Mouse (Mus musculus): ENCODE measurements at regions not wholly inside any gene's neighbourhood (a gene's known extent, or its start where the extent isn't known, plus 50 kb on each side); places are given as distances from the start of the nearest gene placed in this dataset.

DNA sequence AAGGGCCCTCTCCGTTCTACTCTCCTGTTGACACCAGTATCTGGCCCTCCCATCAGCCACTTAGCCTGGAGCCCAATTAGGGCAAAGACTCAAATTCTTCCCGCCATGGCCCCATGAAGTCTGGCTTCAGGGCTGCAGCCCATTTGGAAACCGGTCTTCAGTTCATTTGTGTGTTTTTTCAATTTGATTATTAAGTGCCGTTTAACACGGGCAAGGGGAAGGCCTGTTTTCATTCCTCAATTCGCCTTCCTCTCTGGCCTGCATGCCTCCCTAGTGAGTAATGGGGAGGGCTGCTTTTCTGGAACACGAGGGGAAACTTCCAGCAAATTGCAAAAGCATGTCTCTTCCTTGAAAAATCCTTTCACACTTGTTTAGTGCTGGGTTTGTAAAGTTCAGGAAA, 89.1 kb upstream of the Rbpj start:
- H3K27me3 ChIP-seq (replicated peaks; ENCODE audit: control insufficient read depth, insufficient read depth, low read length) = no peaks in the 10 kb centered on the region
- DNase-seq (ENCODE audit: low spot score) = no peak
- no peak overlapping the region for H3K27ac ChIP-seq (ENCODE audit: low read depth, low read length)
- H3K4me1 ChIP-seq (replicated peaks; ENCODE audit: control insufficient read depth, insufficient read depth, low read length) = no peaks in the 10 kb centered on the region
- H3K9me3 ChIP-seq (ENCODE audit: control insufficient read depth, low read length) = no peaks in the 10 kb centered on the region
- H3K4me2 ChIP-seq = no peak overlapping the region
- no peaks in the 10 kb centered on the region for H3K36me3 ChIP-seq (ENCODE audit: control insufficient read depth, insufficient read depth, low read length)
- no peak overlapping the region for H3K9ac ChIP-seq (ENCODE audit: low read depth, low read length)
- WGBS = 50% methylated on average over 7 of the region's 7 CpGs
- H3K4me3 ChIP-seq (ENCODE audit: low read depth, low read length) = no peak overlapping the region
- ATAC-seq (replicated peaks; ENCODE audit: low FRiP score) = no peak

GRCm38 (mm10) chr5:53377698-53378097, 88.3 kb upstream of the Rbpj start:
- H3K9ac ChIP-seq (ENCODE audit: low read depth, low read length) = no peak overlapping the region
- DNase-seq (ENCODE audit: low spot score) (no peak), ATAC-seq (replicated peaks; ENCODE audit: low FRiP score) (no peak)
- 85% methylated on average over 2 of the region's 2 CpGs for WGBS
- H3K4me1 ChIP-seq (replicated peaks; ENCODE audit: control insufficient read depth, insufficient read depth, low read length) = no peaks in the 10 kb centered on the region
- no peak overlapping the region for H3K4me3 ChIP-seq (ENCODE audit: low read depth, low read length)
- no peak overlapping the region for H3K27ac ChIP-seq (ENCODE audit: low read depth, low read length)
- no peak overlapping the region for H3K4me2 ChIP-seq
- H3K27me3 ChIP-seq (replicated peaks; ENCODE audit: control insufficient read depth, insufficient read depth, low read length) = no peaks in the 10 kb centered on the region
- H3K36me3 ChIP-seq (ENCODE audit: control insufficient read depth, insufficient read depth, low read length) = no peaks in the 10 kb centered on the region
- no peaks in the 10 kb centered on the region for H3K9me3 ChIP-seq (ENCODE audit: control insufficient read depth, low read length)

GRCm38 (mm10) chr5:53378106-53378505, 87.8 kb upstream of the Rbpj start:
- no peaks in the 10 kb centered on the region for H3K27me3 ChIP-seq (replicated peaks; ENCODE audit: control insufficient read depth, insufficient read depth, low read length)
- no peak for ATAC-seq (replicated peaks; ENCODE audit: low FRiP score)
- no peak for DNase-seq (ENCODE audit: low spot score)
- H3K27ac ChIP-seq (ENCODE audit: low read depth, low read length) = no peak overlapping the region
- H3K36me3 ChIP-seq (ENCODE audit: control insufficient read depth, insufficient read depth, low read length) = no peaks in the 10 kb centered on the region
- no peaks in the 10 kb centered on the region for H3K9me3 ChIP-seq (ENCODE audit: control insufficient read depth, low read length)
- H3K9ac ChIP-seq (ENCODE audit: low read depth, low read length) = no peak overlapping the region
- H3K4me2 ChIP-seq = no peak overlapping the region
- H3K4me1 ChIP-seq (replicated peaks; ENCODE audit: control insufficient read depth, insufficient read depth, low read length) = no peaks in the 10 kb centered on the region
- H3K4me3 ChIP-seq (ENCODE audit: low read depth, low read length) = no peak overlapping the region

GRCm38 (mm10) chr5:53378599-53378998, 87.4 kb upstream of the Rbpj start:
- WGBS = 85% methylated on average over 7 of the region's 7 CpGs
- H3K4me3 ChIP-seq (ENCODE audit: low read depth, low read length) = no peak overlapping the region
- no peaks in the 10 kb centered on the region for H3K9me3 ChIP-seq (ENCODE audit: control insufficient read depth, low read length)
- H3K27me3 ChIP-seq (replicated peaks; ENCODE audit: control insufficient read depth, insufficient read depth, low read length) = no peaks in the 10 kb centered on the region
- ATAC-seq (replicated peaks; ENCODE audit: low FRiP score) (no peak), DNase-seq (ENCODE audit: low spot score) (no peak)
- no peak overlapping the region for H3K27ac ChIP-seq (ENCODE audit: low read depth, low read length)
- no peak overlapping the region for H3K4me2 ChIP-seq
- H3K9ac ChIP-seq (ENCODE audit: low read depth, low read length) = no peak overlapping the region
- no peaks in the 10 kb centered on the region for H3K4me1 ChIP-seq (replicated peaks; ENCODE audit: control insufficient read depth, insufficient read depth, low read length)
- H3K36me3 ChIP-seq (ENCODE audit: control insufficient read depth, insufficient read depth, low read length) = no peaks in the 10 kb centered on the region

- H3K27me3 ChIP-seq (replicated peaks; ENCODE audit: control insufficient read depth, insufficient read depth, low read length) = no peaks in the 10 kb centered on the region
- WGBS = 63% methylated on average over 17 of the region's 17 CpGs
- ATAC-seq (replicated peaks; ENCODE audit: low FRiP score) = no peak
- no peaks in the 10 kb centered on the region for H3K4me1 ChIP-seq (replicated peaks; ENCODE audit: control insufficient read depth, insufficient read depth, low read length)
- no peaks in the 10 kb centered on the region for H3K9me3 ChIP-seq (ENCODE audit: control insufficient read depth, low read length)
- no peak overlapping the region for H3K4me3 ChIP-seq (ENCODE audit: low read depth, low read length)
- no peaks in the 10 kb centered on the region for H3K36me3 ChIP-seq (ENCODE audit: control insufficient read depth, insufficient read depth, low read length)
- H3K27ac ChIP-seq (ENCODE audit: low read depth, low read length) = no peak overlapping the region
- no peak overlapping the region for H3K9ac ChIP-seq (ENCODE audit: low read depth, low read length)
- no peak for DNase-seq (ENCODE audit: low spot score)
- no peak overlapping the region for H3K4me2 ChIP-seq
Measured at GRCm38 (mm10) chr5:53379612-53380011, 86.3 kb upstream of the Rbpj start.

- ATAC-seq (replicated peaks; ENCODE audit: low FRiP score) (no peak), DNase-seq (ENCODE audit: low spot score) (no peak)
- Histone ChIP-seq H3K4me2 (no peak overlapping the region), H3K27ac (ENCODE audit: low read depth, low read length) (no peak overlapping the region), H3K4me3 (ENCODE audit: low read depth, low read length) (no peak overlapping the region), H3K36me3 (ENCODE audit: control insufficient read depth, insufficient read depth, low read length) (no peaks in the 10 kb centered on the region), H3K9ac (ENCODE audit: low read depth, low read length) (no peak overlapping the region), H3K27me3 (replicated peaks; ENCODE audit: control insufficient read depth, insufficient read depth, low read length) (no peaks in the 10 kb centered on the region), H3K4me1 (replicated peaks; ENCODE audit: control insufficient read depth, insufficient read depth, low read length) (no peaks in the 10 kb centered on the region), H3K9me3 (ENCODE audit: control insufficient read depth, low read length) (no peaks in the 10 kb centered on the region)
- 48% methylated on average over 3 of the region's 3 CpGs for WGBS
Measured at GRCm38 (mm10) chr5:53380203-53380602, 85.7 kb upstream of the Rbpj start.

DNA sequence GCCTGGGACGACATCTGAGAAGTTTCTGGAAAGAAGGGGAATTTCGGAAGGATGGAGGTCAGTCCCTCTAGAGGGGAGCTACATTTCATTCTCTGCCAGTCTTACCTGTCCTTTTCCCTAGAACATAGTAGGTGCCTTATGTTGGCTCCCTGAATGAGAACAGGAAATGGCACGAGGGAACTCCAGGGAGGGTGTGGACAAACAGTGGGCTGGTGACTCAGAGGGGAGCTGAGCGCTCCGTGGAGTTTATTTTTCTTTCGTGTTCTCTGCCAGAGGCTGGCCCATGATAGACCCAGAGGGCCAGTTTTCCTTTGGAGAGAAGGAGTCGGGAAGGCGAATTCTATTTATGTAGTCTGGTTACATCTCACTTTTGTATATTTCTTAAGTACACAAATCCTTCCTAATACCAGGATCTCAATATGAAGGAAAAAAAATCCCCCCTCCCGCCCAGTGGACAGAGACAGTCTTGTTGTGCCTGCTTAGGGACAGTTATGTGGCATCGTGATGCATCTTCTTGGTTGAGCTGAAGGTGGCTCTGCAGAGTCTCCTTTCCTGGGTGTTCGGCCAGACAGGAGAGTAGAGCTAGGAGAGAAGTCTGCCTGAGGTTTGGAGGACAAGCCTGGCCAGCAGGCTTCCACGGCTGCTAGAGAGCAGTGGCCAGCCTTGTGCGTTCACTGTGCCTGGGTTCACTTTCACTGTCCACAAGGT, 84.3 kb upstream of the Rbpj start:
- H3K36me3 ChIP-seq (ENCODE audit: control insufficient read depth, insufficient read depth, low read length) = no peaks in the 10 kb centered on the region
- H3K27me3 ChIP-seq (replicated peaks; ENCODE audit: control insufficient read depth, insufficient read depth, low read length) = no peaks in the 10 kb centered on the region
- no peak overlapping the region for H3K9ac ChIP-seq (ENCODE audit: low read depth, low read length)
- no peak overlapping the region for H3K4me3 ChIP-seq (ENCODE audit: low read depth, low read length)
- no peak overlapping the region for H3K4me2 ChIP-seq
- 60% methylated on average over 13 of the region's 13 CpGs for WGBS
- H3K4me1 ChIP-seq (replicated peaks; ENCODE audit: control insufficient read depth, insufficient read depth, low read length) = no peaks in the 10 kb centered on the region
- H3K27ac ChIP-seq (ENCODE audit: low read depth, low read length) = no peak overlapping the region
- no peaks in the 10 kb centered on the region for H3K9me3 ChIP-seq (ENCODE audit: control insufficient read depth, low read length)
- DNase-seq (ENCODE audit: low spot score) = no peak
- no peak for ATAC-seq (replicated peaks; ENCODE audit: low FRiP score)

GRCm38 (mm10) chr5:53384026-53384425, 81.9 kb upstream of the Rbpj start:
- Histone ChIP-seq H3K9me3 (ENCODE audit: control insufficient read depth, low read length) (no peaks in the 10 kb centered on the region), H3K27ac (ENCODE audit: low read depth, low read length) (no peak overlapping the region), H3K27me3 (replicated peaks; ENCODE audit: control insufficient read depth, insufficient read depth, low read length) (no peaks in the 10 kb centered on the region), H3K4me3 (ENCODE audit: low read depth, low read length) (no peak overlapping the region), H3K36me3 (ENCODE audit: control insufficient read depth, insufficient read depth, low read length) (no peaks in the 10 kb centered on the region), H3K4me2 (no peak overlapping the region), H3K9ac (ENCODE audit: low read depth, low read length) (no peak overlapping the region), H3K4me1 (replicated peaks; ENCODE audit: control insufficient read depth, insufficient read depth, low read length) (no peaks in the 10 kb centered on the region)
- ATAC-seq (replicated peaks; ENCODE audit: low FRiP score) (no peak), DNase-seq (ENCODE audit: low spot score) (no peak)
- 88% methylated on average over 7 of the region's 7 CpGs for WGBS

GRCm38 (mm10) chr5:53385513-53386148, 80.3 kb upstream of the Rbpj start:
- H3K4me3 ChIP-seq (ENCODE audit: low read depth, low read length) = no peak overlapping the region

More at GRCm38 (mm10) chr5:53385513-53386148, 80.3 kb upstream of the Rbpj start:
- no peak overlapping the region for H3K9ac ChIP-seq (ENCODE audit: low read depth, low read length)
- no peaks in the 10 kb centered on the region for H3K9me3 ChIP-seq (ENCODE audit: control insufficient read depth, low read length)
- no peak for DNase-seq (ENCODE audit: low spot score)
- WGBS = 81% methylated on average over 3 of the region's 3 CpGs
- ATAC-seq (replicated peaks; ENCODE audit: low FRiP score) = no peak
- no peaks in the 10 kb centered on the region for H3K27me3 ChIP-seq (replicated peaks; ENCODE audit: control insufficient read depth, insufficient read depth, low read length)
- no peak overlapping the region for H3K4me2 ChIP-seq
- no peaks in the 10 kb centered on the region for H3K4me1 ChIP-seq (replicated peaks; ENCODE audit: control insufficient read depth, insufficient read depth, low read length)
- H3K27ac ChIP-seq (ENCODE audit: low read depth, low read length) = no peak overlapping the region
- no peaks in the 10 kb centered on the region for H3K36me3 ChIP-seq (ENCODE audit: control insufficient read depth, insufficient read depth, low read length)

All from liver, embryonic 11.5 days (tissue).